Mouse (Mus musculus) ovary, adult 18-20 months (tissue): ENCODE measurements around the gene Mpnd.
A peak's percentile ranks its signal among the peaks of the same experiment; 100 is the strongest.

Source experiments
- DNase-seq: peaks from one replicate; pipeline ENCODE4 v3.0.0; 2022; ENCODE audit warnings: low spot score, mixed read lengths

Gene Mpnd

GRCm38 (mm10) chr17:56005415-56006061, at the start of gene Mpnd, which contains the start of gene Stap2:
Gene Mpnd (plus strand): TSS chr17:56005711.
Gene Stap2 (minus strand): TSS chr17:56005584.
- no peak for DNase-seq

- peak; percentile 33 for DNase-seq
Measured at GRCm38 (mm10) chr17:55956129-55956528, 49.4 kb upstream of the Mpnd start.

- DNase-seq = peak; percentile 1
Measured at GRCm38 (mm10) chr17:55956591-55956990, 48.9 kb upstream of the Mpnd start.

- DNase-seq = peak; percentile 21
Measured at GRCm38 (mm10) chr17:55957168-55957567, 48.3 kb upstream of the Mpnd start.

DNA sequence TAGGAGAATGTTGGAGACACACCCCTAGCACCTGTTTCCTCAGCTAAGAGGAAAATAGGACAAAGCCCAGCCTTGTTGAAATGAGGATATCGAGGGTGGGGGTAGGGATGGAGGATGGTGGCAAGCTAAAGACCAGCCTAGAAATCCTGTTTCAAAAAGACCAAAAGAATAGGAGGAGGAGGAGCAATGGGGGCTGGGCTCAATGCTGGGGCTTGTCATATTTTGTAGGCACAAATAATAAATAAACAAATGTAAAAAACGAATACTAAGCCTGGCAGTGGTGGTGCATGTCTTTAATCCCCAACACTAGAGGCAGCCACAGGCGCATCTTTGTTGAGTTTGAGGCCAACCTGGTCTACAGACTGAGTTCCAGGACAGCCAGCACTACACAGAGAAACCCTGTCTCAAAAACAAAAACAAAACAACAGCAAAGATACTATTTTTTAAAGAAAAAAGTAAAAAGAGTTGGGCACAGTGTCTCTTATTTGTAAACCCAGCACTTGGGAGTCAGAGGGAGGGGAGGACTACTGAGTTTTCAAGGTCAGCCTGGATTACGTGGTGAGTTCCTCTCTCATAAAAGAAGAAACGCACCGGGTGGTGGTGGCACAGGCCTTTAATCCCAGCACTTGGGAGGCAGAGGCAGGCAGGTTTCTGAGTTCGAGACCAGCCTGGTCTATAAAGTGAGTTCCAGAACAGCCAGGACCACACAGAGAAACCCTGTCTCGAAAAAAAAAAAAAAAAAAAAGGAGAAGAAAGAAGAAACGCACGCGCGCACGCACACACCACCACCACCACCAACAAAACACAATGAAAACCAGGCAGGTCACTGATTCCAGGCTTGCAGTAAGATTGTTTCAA, 47.6 kb upstream of the Mpnd start:
- no peak for DNase-seq

- DNase-seq = peak; percentile 1
Measured at GRCm38 (mm10) chr17:55958584-55958886, 47.0 kb upstream of the Mpnd start.

- DNase-seq = peak; percentile 88
Measured at GRCm38 (mm10) chr17:55958918-55959728, 46.4 kb upstream of the Mpnd start, which contains the start of gene Yju2. Gene Yju2 (plus strand): TSS chr17:55959099.

DNA sequence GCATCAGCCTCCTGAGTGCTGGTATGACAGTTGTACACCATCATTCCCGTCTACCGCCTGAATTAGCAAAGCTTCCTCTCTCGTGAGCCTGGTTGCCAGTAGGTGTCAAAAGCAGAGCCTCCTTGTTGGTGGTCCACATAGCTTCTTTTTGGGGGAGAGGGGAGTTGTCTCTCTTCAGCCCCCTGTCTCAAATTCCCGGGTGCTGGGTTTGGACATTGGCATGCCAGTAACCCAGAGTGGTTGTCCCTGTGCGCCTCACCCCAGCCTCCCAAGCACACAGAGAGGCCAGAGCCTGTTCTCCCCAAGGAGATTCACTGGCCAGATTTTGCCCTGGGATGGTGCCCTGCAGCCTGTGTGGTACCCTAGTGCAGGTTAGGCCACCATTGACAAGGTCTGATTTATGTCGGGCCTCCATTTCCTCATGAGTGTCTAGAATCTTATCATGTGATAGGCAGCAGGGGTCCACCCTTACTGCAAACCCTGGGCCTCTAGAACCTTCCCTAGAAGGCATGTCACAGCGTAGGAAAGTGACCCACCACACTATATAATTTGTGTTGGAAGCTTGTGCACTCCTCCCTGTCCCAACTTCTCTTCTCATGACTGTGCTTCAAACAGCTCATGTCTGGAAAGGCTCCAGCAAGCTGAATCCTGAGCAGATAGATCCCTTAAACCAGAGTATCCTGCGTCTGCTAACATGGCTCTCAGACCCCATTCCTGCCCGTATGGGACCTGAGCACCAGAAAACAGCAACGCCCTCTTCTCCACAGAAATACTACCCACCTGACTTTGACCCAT, 45.4 kb upstream of the Mpnd start:
- peak; percentile 5 for DNase-seq

DNA sequence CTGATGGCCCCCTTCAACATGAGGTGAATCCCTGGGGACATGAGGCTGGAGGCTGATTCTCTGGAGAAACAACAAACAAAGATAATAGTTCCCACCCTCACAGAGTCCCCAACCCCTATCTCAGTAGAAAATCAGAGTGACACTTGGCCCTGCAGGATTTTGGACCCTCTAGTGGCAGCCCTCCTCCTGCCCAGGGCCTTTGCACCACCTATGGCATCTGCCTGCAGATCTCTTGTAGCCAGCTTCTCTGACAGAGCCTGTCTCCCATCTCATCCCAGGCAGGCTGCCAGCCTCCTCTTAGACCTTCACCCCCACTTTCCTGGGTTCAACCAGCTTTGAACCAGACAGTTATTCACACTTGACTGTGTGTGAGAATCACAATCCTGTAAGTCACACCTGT, 44.7 kb upstream of the Mpnd start:
- DNase-seq = no peak

GRCm38 (mm10) chr17:55961631-55962030, 43.9 kb upstream of the Mpnd start:
- no peak for DNase-seq

DNA sequence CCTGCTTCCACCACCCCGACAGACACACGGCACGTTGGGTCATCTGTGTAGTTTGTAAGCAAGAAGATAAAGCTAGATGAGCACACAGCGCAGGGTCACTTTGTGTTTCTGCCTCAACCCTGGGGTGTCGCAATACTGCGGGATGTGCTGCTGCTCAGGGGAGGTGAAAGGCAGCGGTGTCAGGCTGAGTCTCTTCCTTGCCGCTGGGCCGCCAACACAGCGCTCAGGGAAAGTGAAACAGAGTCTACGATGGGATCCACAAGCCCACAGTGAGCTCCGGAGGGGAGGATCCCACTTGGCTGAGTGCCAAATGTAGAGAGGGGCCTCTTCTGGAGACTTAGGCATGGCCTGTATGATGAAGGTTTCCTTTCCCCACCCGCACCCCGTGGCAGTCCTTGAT, 42.3 kb upstream of the Mpnd start:
- peak; percentile 1 for DNase-seq

DNA sequence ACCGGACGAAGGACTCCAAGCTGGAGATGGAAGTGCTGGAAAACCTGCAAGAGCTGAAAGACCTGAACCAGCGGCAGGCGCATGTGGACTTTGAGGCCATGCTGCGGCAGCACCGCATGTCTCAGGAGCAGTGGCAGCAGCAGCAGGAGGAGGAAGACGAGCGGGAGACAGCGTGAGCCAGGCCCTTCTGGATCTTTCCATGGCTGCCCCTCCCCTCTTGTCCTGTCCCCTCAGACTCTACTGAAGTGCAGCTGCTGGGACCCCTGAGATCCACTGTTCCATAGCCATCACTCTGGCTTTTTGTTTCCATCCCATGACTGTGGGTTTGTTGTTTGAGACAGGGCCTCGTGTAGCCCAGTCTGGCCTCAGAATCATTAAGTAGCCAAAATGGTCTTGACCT, 41.0 kb upstream of the Mpnd start:
- no peak for DNase-seq

GRCm38 (mm10) chr17:55964996-55965395, 40.5 kb upstream of the Mpnd start:
- no peak for DNase-seq

GRCm38 (mm10) chr17:55967186-55967585, 38.3 kb upstream of the Mpnd start:
- no peak for DNase-seq

GRCm38 (mm10) chr17:55968210-55968609, 37.3 kb upstream of the Mpnd start:
- DNase-seq = no peak

DNA sequence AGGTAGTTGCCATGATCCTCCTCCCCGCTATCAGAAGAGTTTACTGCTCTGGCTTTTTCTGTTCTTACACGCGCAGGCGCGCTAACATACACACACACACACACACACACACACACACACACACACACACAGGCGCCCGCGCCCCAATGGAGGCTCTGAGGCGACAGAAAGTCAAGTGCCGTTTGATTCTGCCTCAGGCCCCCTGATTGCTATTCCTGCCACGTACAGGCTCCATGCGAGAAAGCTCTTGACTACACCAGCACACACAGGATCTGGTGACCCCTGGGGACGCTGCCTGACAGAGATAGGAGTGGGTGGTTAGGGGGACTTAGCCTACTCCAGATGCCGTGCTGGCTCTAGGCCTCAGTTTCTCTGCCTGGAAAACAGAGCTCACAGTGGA, 36.0 kb upstream of the Mpnd start:
- no peak for DNase-seq

GRCm38 (mm10) chr17:55969966-55970891, 35.3 kb upstream of the Mpnd start, which contains the start of gene Shd:
Gene Shd (plus strand): TSS chr17:55970467.
- no peak for DNase-seq

GRCm38 (mm10) chr17:55971453-55971852, 34.1 kb upstream of the Mpnd start:
- no peak for DNase-seq

GRCm38 (mm10) chr17:55976255-55976862, 29.2 kb upstream of the Mpnd start:
- peak; percentile 35 for DNase-seq

DNA sequence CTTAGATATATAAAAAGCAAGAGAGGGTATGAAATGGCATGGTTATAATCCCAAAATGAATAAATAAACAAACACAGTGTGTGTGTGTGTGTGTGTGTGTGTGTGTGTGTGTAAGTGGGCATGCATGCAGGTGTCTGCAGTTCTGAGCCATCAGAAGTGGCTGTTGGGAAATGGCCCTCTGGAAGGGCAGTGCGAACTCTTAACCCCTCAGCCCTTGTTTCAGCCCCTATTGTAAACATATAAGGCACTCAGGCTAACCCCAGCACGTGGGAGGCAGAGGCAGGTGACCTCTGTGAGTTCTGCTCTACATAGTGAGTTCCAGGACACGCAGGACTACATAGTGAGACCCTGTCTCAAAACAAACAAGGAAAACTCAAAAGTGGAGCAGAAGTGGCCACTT, 28.2 kb upstream of the Mpnd start:
- no peak for DNase-seq
